Mouse (Mus musculus): ENCODE measurements around the gene Slc30a5.

Gene Slc30a5

DNA sequence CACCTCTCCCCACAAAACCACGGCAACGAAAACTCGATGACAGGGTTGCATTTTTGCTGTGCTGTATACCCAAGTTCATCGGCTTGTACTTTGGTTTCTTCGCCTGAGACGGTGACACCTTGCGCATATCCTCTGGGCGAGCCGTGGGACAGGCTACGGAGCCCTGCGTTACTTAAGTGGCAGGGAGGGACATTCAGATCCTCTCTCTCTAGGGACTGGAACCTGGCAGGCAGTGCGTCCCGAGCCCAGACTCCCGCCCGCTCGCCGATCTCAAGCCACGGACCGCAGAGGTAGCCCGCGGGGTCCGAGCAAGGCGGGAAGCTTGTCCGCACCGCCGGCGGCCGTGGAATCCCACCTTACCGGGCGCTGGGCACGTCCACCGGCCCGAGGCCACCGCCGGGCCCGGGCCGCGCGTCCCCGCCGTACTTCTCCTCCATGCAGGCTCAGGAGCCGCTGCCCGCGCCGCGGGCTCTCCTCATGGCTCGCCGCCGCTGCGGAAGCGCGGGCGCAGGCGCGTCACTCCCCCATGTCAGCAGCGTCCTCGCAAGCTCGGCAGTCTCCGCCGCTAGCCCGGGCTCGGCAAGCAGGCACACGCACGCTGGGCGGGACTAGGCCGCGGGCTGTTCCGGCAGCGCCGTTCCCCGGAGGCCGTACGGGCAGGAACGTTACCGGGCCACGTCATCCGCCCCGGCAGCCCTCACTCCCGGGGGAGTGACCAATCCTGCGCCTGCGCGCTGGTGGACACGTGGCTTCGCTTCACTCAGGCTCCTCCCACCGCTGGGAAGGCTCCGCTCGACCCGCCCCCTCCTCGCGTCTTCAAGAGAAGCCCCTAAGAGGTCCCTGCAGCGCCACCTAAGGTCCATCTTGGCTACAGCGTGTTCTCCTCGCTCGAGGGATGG lies at the start of gene Slc30a5:
Gene Slc30a5 (minus strand): TSS at position 687 of the 899 bp plus-strand sequence.
- DNase-seq (ENCODE audit: extremely low read depth, low read depth): peak; percentile 92

DNA sequence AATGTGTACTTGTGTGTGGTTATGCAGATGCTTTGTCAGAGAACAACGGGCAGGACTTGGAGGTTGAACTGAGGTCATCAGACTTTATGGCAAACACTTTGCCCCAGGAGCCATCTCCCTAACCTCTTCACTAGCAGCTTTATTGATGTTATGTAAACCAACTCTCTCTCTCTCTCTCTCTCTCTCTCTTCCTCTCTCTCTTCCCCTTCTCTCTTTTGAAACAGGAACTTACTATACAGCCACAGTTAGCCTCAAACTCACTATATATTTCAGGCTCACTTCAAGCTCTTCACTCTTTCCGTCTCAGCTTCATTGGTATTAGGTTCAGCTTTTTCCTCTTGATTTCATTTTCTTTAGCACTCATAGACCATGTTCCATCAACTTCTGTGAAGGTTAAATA lies 48.7 kb upstream of the Slc30a5 start:
- no peak for DNase-seq (ENCODE audit: extremely low read depth, low read depth)

DNA sequence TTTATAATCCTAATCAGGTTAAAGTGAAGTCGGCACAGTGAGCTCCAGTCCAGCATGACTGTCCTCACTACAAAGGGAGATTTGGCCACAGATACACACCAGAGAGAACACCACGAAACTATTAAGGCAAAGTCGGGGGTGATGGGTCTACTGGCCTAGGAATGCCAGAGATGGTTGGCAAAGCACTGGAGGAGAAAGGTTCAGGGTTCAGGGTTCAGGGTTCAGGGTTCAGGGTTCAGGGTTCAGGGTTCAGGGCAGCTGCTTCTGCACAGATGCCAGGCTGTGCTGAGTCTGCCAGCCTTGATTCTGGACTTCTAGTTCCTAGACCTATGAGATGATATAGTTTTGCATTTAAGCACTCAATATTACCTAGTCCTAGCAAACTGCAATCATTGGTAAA lies 46.6 kb upstream of the Slc30a5 start:
- no peak for DNase-seq (ENCODE audit: extremely low read depth, low read depth)

GRCm38 (mm10) chr13:100879326-100879725 lies 46.1 kb upstream of the Slc30a5 start:
- DNase-seq (ENCODE audit: extremely low read depth, low read depth): no peak

DNA sequence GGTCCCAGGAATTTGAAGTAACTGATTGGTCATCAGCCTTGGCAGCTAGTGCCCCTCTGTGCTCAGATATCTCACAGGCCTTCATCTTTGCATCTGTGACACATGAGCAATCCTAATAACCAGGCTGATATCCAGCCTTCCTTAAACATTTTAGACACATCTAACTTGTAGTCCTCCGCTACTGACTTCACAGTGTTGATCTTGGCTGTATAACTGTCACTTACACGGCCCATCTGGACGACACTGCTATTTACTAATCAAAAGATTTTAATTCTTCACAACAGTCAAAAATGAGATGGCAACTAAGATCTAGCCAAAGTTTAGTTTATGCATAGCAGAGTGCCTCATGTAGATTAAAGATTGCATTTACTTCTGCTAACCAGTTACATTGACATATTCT lies 45.0 kb upstream of the Slc30a5 start:
- no peak for DNase-seq (ENCODE audit: extremely low read depth, low read depth)

DNA sequence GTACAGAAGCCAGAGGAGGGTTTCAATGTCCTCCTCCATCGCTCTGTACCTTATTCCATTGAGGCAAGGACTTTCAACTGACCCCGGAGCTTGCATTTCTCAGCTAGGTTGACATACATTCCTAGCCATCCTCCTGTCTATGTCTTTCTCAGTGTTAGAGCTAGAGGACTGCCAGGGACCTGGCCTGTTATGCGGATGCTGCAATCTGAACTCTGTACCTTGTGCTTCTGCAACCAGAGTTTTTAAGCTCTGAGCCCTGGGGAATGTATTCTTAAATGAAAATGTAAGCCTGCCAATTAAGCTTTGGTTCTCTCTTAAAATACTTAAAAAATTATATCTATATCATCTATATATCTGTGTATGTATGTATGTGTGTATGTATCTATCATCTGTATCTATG lies 44.5 kb upstream of the Slc30a5 start:
- DNase-seq (ENCODE audit: extremely low read depth, low read depth): no peak

GRCm38 (mm10) chr13:100875103-100875502 lies 41.9 kb upstream of the Slc30a5 start:
- peak; percentile 64 for DNase-seq (ENCODE audit: extremely low read depth, low read depth)

GRCm38 (mm10) chr13:100874588-100874987 lies 41.4 kb upstream of the Slc30a5 start:
- DNase-seq (ENCODE audit: extremely low read depth, low read depth): no peak

DNA sequence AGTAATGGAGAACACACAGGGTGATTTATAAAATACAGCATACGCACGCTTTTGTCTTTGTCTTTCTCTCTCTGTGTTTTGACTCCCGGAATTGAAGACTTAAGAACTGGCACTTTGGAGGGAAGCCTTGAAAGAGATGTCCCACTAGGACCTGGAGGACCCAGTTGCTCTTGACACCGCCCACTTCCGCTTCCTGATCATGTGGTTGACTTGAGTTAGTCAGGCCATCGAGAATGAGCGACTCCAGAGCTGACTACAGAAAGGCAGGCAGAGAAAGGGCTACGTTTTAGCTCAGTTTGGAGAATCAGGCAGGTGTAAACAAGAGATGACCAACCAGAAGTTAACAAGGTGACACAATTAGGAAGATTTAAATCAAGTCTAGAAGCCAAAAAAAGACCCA lies 40.3 kb upstream of the Slc30a5 start:
- DNase-seq (ENCODE audit: extremely low read depth, low read depth): peak; percentile 62

- DNase-seq (ENCODE audit: extremely low read depth, low read depth): no peak
Measured at GRCm38 (mm10) chr13:100871445-100872171, 38.4 kb upstream of the Slc30a5 start.

- DNase-seq (ENCODE audit: extremely low read depth, low read depth): no peak
Measured at GRCm38 (mm10) chr13:100869813-100870212, 36.6 kb upstream of the Slc30a5 start.

- peak; percentile 54 for DNase-seq (ENCODE audit: extremely low read depth, low read depth)
Measured at GRCm38 (mm10) chr13:100866311-100866710, 33.1 kb upstream of the Slc30a5 start.

DNA sequence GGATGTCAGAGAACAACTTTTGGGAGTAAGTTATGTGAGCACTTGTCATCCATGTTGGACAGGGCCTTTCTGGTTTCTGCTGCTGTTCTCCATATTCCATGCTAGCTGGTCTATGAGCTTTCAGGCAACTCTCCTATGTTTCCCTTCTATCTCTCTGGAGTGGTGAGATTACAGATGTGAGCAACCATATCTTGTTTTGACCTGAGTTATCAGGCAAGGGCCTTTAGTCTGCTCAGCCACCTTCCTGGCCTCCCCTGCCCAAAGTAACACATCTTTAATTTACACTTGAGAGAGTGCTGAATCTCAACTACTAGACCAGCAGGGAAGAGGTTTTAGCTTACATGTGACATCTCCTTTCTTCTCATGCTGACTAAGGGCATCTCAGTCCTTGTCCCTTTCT lies 32.5 kb upstream of the Slc30a5 start:
- no peak for DNase-seq (ENCODE audit: extremely low read depth, low read depth)

GRCm38 (mm10) chr13:100863914-100864313 lies 30.7 kb upstream of the Slc30a5 start:
- DNase-seq (ENCODE audit: extremely low read depth, low read depth): peak; percentile 33

DNA sequence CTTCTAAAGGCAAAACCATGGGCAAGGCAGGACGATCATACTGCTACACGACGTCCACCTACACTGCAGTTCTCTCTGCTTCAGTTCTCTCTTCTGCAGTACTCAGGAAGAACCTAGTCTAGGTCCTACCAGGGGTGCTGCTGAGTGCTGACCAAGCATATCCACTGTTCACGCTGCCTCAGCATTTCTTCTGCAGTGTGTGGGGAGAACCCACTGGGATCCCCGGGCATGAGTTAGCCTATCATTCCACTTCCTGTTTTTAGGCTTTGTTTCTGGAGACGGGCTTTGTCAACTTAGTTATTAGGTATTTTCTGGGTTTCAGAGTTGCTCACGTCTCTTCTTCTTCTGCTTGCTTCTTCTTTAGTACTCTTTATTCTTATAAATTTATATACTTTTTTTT lies 25.9 kb upstream of the Slc30a5 start:
- peak; percentile 44 for DNase-seq (ENCODE audit: extremely low read depth, low read depth)

- peak; percentile 64 for DNase-seq (ENCODE audit: extremely low read depth, low read depth)
Measured at GRCm38 (mm10) chr13:100854174-100854573, 20.9 kb upstream of the Slc30a5 start.

DNA sequence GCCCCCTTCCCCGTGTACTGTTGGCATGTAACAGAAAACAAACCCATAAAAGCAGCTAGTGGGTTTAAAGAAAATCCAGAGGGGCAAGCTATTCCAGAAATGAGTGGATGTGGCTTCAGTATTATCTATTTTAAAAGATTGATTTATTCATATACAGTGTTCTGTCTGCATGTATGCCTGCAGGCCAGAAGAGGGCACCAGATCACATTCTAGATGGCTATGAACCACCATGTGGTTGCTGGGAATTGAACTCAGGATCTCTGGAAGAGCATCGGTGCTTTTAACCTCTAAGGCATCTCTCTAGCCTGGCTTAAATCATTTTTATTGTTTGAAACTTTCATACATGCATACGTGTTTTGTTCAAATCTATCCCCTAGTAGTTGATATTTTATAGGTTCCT lies 19.9 kb upstream of the Slc30a5 start:
- DNase-seq (ENCODE audit: extremely low read depth, low read depth): no peak

GRCm38 (mm10) chr13:100849137-100849536 lies 15.9 kb upstream of the Slc30a5 start:
- DNase-seq (ENCODE audit: extremely low read depth, low read depth): no peak

DNA sequence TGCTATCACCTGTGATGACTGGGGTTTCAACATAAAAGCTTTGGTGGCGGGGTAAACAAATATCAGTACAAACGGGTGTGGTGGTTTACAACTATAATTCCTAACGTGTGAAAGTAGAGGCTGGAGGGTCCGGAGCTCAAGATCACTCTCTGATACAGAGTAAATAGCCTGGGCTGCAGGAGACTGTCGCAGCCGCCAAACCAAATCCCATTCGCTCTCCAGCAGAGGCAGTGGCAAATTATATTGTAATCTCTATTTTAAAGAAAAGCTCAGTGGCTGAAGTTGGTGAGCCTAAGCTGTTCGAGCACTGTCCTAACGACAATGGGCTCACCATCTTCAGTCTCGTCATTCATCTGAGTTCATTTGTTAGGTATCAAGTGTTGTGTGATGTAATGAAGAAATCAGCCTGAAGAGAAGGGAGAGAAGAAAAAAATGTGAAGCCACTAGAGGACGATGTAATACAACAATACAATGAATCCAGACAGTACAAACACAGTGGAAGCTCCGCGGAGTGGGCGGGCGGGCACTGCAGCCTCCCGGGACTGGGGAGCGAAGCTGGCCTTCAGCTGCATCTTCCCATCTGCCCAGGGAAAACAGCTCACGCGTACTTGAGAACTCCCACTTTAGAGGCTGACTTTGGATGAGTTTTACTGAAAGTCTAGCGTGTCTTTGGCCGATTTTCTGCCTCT lies 13.8 kb upstream of the Slc30a5 start:
- DNase-seq (ENCODE audit: extremely low read depth, low read depth): no peak

DNA sequence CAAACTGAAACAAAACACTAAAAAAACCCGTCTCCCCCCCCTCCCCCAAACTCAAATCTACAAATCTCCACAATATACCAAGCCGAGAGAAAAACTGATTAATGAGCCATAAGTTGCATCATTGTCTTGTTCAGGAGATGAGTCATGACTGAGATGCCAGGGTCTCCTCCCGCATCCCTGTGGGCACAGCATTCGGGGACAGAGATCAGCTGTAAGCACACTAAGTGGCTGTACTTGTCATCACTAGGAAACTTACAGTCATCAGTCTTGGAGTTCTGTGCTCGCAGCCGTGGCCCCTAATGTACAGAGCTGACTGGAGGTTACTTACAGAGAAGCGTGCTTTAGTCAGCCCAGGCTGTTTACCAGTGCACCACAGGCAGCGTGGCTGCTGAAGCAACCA lies 13.0 kb upstream of the Slc30a5 start:
- no peak for DNase-seq (ENCODE audit: extremely low read depth, low read depth)

DNA sequence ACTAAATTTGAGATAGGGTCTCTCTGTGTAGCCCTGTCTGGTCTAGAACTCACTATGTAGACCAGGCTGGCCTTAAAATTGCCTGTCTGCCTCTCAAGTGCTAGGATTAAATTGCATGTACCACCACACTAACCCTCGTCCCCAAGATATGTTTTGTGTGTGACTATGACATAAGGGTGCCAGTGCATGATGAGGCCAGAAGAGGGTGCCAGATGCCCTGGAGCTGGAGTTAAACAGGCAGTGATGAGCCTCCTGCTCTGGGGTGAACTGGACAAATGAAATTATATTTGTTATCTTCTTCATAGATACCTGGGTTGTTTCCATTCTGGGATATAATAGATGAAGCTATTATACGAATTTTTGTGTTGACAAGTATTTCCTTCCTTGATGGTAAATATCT lies 10.7 kb upstream of the Slc30a5 start:
- DNase-seq (ENCODE audit: extremely low read depth, low read depth): peak; percentile 43

Data from MEL-GATA-1-ER (cell line).